Mouse (Mus musculus) bone marrow, adult 2 months (tissue): ENCODE measurements around the gene Slc15a4.

Source experiments
- CTCF ChIP-seq: fragments of 200-500 bp; IDR thresholded peaks from 2 replicates; pipeline ENCODE4 v1.5.1; 2011; ENCODE audit warnings: low read length, control low read depth; ENCODE audit not compliant: control insufficient read depth, insufficient read depth
- POLR2A ChIP-seq: fragments of 200-500 bp; IDR thresholded peaks from 2 replicates; pipeline ENCODE4 v1.6.1; 2011; ENCODE audit warnings: low read depth, mild to moderate bottlenecking, control low read depth, low read length, borderline replicate concordance; ENCODE audit not compliant: control insufficient read depth

- 0 out of 2 replicates have a peak, but pooled peaks have one; percentile 13 for TF ChIP-seq CTCF
- TF ChIP-seq POLR2A, result no peak
Measured at GRCm38 (mm10) chr5:127658257-127658656, 25.6 kb upstream of the Slc15a4 start.
